Mouse (Mus musculus) MEL (cell line): ENCODE measurements around the gene Fmnl2.

Source experiments
- BHLHE40 ChIP-seq: IDR thresholded peaks from 2 replicates; pipeline ENCODE4 v1.6.1; 2012; ENCODE audit warnings: low read depth, mild to moderate bottlenecking, inconsistent platforms, low read length, improper control_type of control experiment, borderline replicate concordance
- CHD2 ChIP-seq: IDR thresholded peaks from 2 replicates; pipeline ENCODE4 v1.6.1; 2011; ENCODE audit warnings: low read length, improper control_type of control experiment
- CTCF ChIP-seq, 3 experiments: IDR thresholded peaks in 2 of 3; conservative IDR thresholded peaks in 1 of 3; 2 replicates each; pipeline ENCODE4 v1.5.1; 2011 to 2012; ENCODE audit warnings: low read length in 3 of 3, low read depth in 2 of 3, mild to moderate bottlenecking in 2 of 3, improper control_type of control experiment in 1 of 3, inconsistent platforms in 1 of 3, mixed read lengths in 1 of 3, moderate library complexity in 1 of 3; ENCODE audit not compliant: control insufficient read depth in 1 of 3, insufficient read depth in 1 of 3, poor library complexity in 1 of 3, severe bottlenecking in 1 of 3
- GATA1 ChIP-seq: IDR thresholded peaks from 2 replicates; pipeline ENCODE4 v1.6.1; 2011; ENCODE audit warnings: low read depth, low read length, improper control_type of control experiment
- MYC ChIP-seq: IDR thresholded peaks from 2 replicates; pipeline ENCODE4 v1.6.1; 2011; ENCODE audit warnings: low read depth, mild to moderate bottlenecking, low read length, improper control_type of control experiment, moderate library complexity
- NELFE ChIP-seq: IDR thresholded peaks from 2 replicates; pipeline ENCODE4 v1.6.1; 2011; ENCODE audit warnings: low read depth, low read length, improper control_type of control experiment
- RAD21 ChIP-seq: IDR thresholded peaks from 2 replicates; pipeline ENCODE4 v1.6.1; 2011; ENCODE audit warnings: mild to moderate bottlenecking, low read depth, low read length, improper control_type of control experiment
- ZMIZ1 ChIP-seq: IDR thresholded peaks from 2 replicates; pipeline ENCODE4 v1.6.1; 2012; ENCODE audit warnings: low read depth, mild to moderate bottlenecking, inconsistent platforms, low read length, improper control_type of control experiment, moderate library complexity

DNA sequence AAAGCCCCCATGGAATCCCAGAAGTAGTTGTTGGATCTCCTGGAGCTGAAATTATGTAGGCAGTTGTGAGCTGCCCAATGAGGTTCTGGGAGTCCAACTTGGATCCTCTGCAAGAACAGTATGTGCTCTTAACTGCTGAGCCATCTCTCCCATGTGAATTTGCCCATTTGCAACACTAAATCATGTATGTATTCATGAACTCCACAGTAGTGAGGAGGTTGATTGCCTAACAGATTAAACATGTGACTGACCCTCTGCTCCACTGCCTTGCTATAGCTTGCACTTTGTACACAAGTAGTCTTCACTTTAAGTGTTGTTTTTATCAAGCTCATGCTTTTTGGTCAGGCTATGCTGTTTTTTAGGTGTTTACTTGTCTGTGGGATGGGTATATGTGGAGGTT, 17.1 kb downstream of the Fmnl2 start:
- TF ChIP-seq GATA1 (no peak), ZMIZ1 (no peak), CHD2 (no peak), RAD21 (no peak), CTCF (IDR thresholded peaks at IDR 0.05 in 2 of 3, conservative IDR thresholded peaks at IDR 0.05 in 1 of 3; ENCODE audit: control insufficient read depth in 1 of 3, insufficient read depth in 1 of 3, low read depth in 2 of 3, low read length in 3 of 3, poor library complexity in 1 of 3, severe bottlenecking in 1 of 3) (no peak), BHLHE40 (no peak), NELFE (no peak), MYC (no peak)
